Mouse (Mus musculus) small intestine, adult 2 months (tissue): Measurements from ENCODE around the gene AI481877.

Experiments
- CTCF ChIP-seq: fragments of 200-500 bp; IDR thresholded peaks from 2 replicates; pipeline ENCODE4 v1.5.1; 2012; ENCODE audit warnings: low read depth, mild to moderate bottlenecking, control low read depth, inconsistent platforms, low read length, moderate library complexity, mixed read lengths; ENCODE audit not compliant: insufficient replicate concordance, insufficient read length; ENCODE audit errors: extremely low read depth
- POLR2A ChIP-seq: fragments of 200-500 bp; IDR thresholded peaks from 2 replicates; pipeline ENCODE4 v1.6.1; 2012; ENCODE audit warnings: low read depth, mild to moderate bottlenecking, control low read depth, inconsistent platforms, low read length, moderate library complexity

DNA sequence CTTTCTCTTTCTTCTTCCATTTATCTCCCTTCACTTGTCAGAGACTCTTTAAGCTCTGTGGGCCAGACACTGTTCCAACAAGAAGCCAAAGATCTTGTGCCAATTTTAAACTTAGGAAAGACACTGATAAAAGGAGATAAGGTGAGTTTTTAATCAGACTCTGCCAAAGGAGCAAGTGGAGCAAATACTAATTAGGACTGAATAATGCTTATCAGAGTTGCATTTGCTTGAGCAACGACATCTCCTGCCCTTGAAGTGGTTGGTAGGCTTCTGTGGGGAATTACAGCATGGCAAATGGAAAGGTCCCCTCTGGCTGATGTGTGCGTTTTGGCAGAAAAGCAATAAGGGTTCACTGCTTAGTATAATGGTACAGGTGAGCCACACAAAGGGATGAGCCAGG is 18.9 kb upstream of the AI481877 start:
- TF ChIP-seq CTCF = no peak
- no peak for TF ChIP-seq POLR2A
